Mouse (Mus musculus): ENCODE measurements around the gene Sec22a. TPM values are rescaled to one million over a fixed set of nuclear protein-coding genes. Genes with fewer than 3 reads are reported as not detected.

Gene Sec22a
- polyA plus RNA-seq, 1 experiment = 8.2 TPM

DNA sequence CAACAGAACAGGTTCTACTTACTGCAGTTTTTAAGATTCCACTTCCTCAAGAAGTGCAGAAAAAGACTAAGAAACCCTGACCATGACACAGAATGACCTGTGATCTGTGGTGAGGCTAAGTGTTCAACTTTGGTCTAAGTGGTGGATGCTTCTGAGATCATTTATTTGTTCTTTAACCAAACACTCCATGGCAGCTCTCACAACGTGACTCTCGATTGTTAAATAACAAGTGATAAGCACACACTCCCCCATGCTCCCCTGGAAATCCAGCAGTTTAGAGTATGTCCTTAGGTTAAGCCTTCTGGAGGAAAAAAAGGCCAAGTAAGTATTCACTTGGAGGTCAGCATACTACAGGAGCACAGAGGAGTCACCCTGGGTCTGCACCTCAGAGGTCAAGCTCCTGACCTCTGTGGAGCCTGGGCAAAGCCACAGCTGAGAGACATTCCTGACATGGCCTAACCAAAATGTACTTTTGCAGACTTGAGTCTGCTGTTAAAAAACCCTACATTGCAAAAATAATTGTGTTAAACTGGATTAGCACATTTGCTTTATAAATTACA is 53.1 kb downstream of the Sec22a start:
- H3K79me2 ChIP-seq (ENCODE audit: control insufficient read depth, insufficient read depth) = no peaks in the 10 kb centered on the region

GRCm38 (mm10) chr16:35309634-35310033 is 54.1 kb downstream of the Sec22a start:
- no peak overlapping the region for H3K4me3 ChIP-seq (ENCODE audit: insufficient read depth, poor library complexity, severe bottlenecking)
- TF ChIP-seq CTCF (IDR thresholded peaks at IDR 0.05; ENCODE audit: control insufficient read depth, insufficient read depth, insufficient read length) (no peak), MAX (IDR thresholded peaks at IDR 0.05) (no peak), FOSL1 (IDR thresholded peaks at IDR 0.05; ENCODE audit: insufficient read depth, low read length, poor library complexity, severe bottlenecking) (no peak), USF1 (IDR thresholded peaks at IDR 0.05; ENCODE audit: low read depth) (no peak), MYOG (IDR thresholded peaks at IDR 0.05; ENCODE audit: control insufficient read depth, extremely low read depth, insufficient read length) (no peak), MYOD1 (IDR thresholded peaks at IDR 0.05; ENCODE audit: control insufficient read depth, insufficient read length, low read depth) (no peak), CEBPB (IDR thresholded peaks at IDR 0.05; ENCODE audit: low read depth) (no peak)
- no peaks in the 10 kb centered on the region for H3K79me2 ChIP-seq (ENCODE audit: control insufficient read depth, insufficient read depth)
- H3ac ChIP-seq (ENCODE audit: control insufficient read depth, insufficient read length, low read depth) = no peak overlapping the region
- H3K27me3 ChIP-seq (ENCODE audit: control insufficient read depth, insufficient read depth, insufficient read length) = no peaks in the 10 kb centered on the region
- no peaks in the 10 kb centered on the region for H3K79me3 ChIP-seq (ENCODE audit: low read depth)
- no peaks in the 10 kb centered on the region for H3K36me3 ChIP-seq (ENCODE audit: control insufficient read depth, insufficient read depth)

More for the DNA sequence above, 53.1 kb downstream of the Sec22a start:
- Histone ChIP-seq H3K36me3 (ENCODE audit: control insufficient read depth, insufficient read depth) (no peaks in the 10 kb centered on the region), H3K4me3 (ENCODE audit: insufficient read depth, poor library complexity, severe bottlenecking) (no peak overlapping the region), H3K79me3 (ENCODE audit: low read depth) (no peaks in the 10 kb centered on the region), H3ac (ENCODE audit: control insufficient read depth, insufficient read length, low read depth) (no peak overlapping the region), H3K27me3 (ENCODE audit: control insufficient read depth, insufficient read depth, insufficient read length) (no peaks in the 10 kb centered on the region)
- TF ChIP-seq FOSL1 (IDR thresholded peaks at IDR 0.05; ENCODE audit: insufficient read depth, low read length, poor library complexity, severe bottlenecking) = no peak
- no peak for TF ChIP-seq CEBPB (IDR thresholded peaks at IDR 0.05; ENCODE audit: low read depth)
- TF ChIP-seq CTCF (IDR thresholded peaks at IDR 0.05; ENCODE audit: control insufficient read depth, insufficient read depth, insufficient read length) = no peak
- TF ChIP-seq MYOG (IDR thresholded peaks at IDR 0.05; ENCODE audit: control insufficient read depth, extremely low read depth, insufficient read length) = no peak
- TF ChIP-seq MAX (IDR thresholded peaks at IDR 0.05) = no peak
- TF ChIP-seq USF1 (IDR thresholded peaks at IDR 0.05; ENCODE audit: low read depth) = no peak
- no peak for TF ChIP-seq MYOD1 (IDR thresholded peaks at IDR 0.05; ENCODE audit: control insufficient read depth, insufficient read length, low read depth)

DNA sequence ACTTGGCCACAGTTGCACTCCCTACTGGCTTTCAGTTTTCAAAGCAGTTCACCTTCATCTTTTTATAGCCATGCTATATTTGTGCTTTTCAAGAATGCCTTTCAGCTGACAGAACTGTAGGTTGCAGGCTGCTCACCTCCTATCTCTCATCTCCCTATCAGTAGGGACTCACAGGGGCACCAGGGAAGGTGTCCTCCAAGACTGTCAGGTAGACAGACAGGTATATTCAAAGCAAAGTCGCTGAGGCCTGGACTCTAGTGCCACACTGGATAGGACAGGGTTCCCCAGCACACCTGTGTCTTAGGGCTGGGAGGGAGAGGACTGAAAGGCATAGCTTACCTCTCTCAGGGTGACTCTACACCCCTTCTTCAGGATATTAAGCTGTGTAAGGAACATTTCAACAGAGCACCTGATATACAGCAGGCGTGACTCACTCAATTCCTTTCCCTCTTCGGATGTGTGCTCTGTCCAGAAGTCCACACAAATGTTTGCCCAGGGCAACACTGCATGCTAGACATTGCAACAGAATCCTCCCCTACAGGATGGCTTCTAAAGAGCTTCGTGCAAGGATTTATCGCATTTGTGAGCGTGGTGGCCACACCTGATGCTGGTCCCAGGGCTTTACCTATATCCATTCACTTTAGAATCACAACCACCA is 55.1 kb downstream of the Sec22a start:
- TF ChIP-seq FOSL1 (IDR thresholded peaks at IDR 0.05; ENCODE audit: insufficient read depth, low read length, poor library complexity, severe bottlenecking) (no peak), MYOD1 (IDR thresholded peaks at IDR 0.05; ENCODE audit: control insufficient read depth, insufficient read length, low read depth) (no peak), MYOG (IDR thresholded peaks at IDR 0.05; ENCODE audit: control insufficient read depth, extremely low read depth, insufficient read length) (no peak), CTCF (IDR thresholded peaks at IDR 0.05; ENCODE audit: control insufficient read depth, insufficient read depth, insufficient read length) (no peak), MAX (IDR thresholded peaks at IDR 0.05) (no peak), USF1 (IDR thresholded peaks at IDR 0.05; ENCODE audit: low read depth) (no peak), CEBPB (IDR thresholded peaks at IDR 0.05; ENCODE audit: low read depth) (no peak)
- Histone ChIP-seq H3K79me3 (ENCODE audit: low read depth) (no peaks in the 10 kb centered on the region), H3K27me3 (ENCODE audit: control insufficient read depth, insufficient read depth, insufficient read length) (no peaks in the 10 kb centered on the region), H3K4me3 (ENCODE audit: insufficient read depth, poor library complexity, severe bottlenecking) (no peak overlapping the region), H3K36me3 (ENCODE audit: control insufficient read depth, insufficient read depth) (no peaks in the 10 kb centered on the region), H3ac (ENCODE audit: control insufficient read depth, insufficient read length, low read depth) (no peak overlapping the region), H3K79me2 (ENCODE audit: control insufficient read depth, insufficient read depth) (no peaks in the 10 kb centered on the region)

GRCm38 (mm10) chr16:35308016-35308415 is 55.7 kb downstream of the Sec22a start:
- Histone ChIP-seq H3K79me2 (ENCODE audit: control insufficient read depth, insufficient read depth) (no peaks in the 10 kb centered on the region), H3K4me3 (ENCODE audit: insufficient read depth, poor library complexity, severe bottlenecking) (no peak overlapping the region), H3K36me3 (ENCODE audit: control insufficient read depth, insufficient read depth) (no peaks in the 10 kb centered on the region), H3K27me3 (ENCODE audit: control insufficient read depth, insufficient read depth, insufficient read length) (no peaks in the 10 kb centered on the region), H3ac (ENCODE audit: control insufficient read depth, insufficient read length, low read depth) (no peak overlapping the region), H3K79me3 (ENCODE audit: low read depth) (no peaks in the 10 kb centered on the region)
- TF ChIP-seq MAX (IDR thresholded peaks at IDR 0.05) = no peak
- no peak for TF ChIP-seq USF1 (IDR thresholded peaks at IDR 0.05; ENCODE audit: low read depth)
- no peak for TF ChIP-seq CEBPB (IDR thresholded peaks at IDR 0.05; ENCODE audit: low read depth)
- no peak for TF ChIP-seq MYOG (IDR thresholded peaks at IDR 0.05; ENCODE audit: control insufficient read depth, extremely low read depth, insufficient read length)
- no peak for TF ChIP-seq MYOD1 (IDR thresholded peaks at IDR 0.05; ENCODE audit: control insufficient read depth, insufficient read length, low read depth)
- TF ChIP-seq FOSL1 (IDR thresholded peaks at IDR 0.05; ENCODE audit: insufficient read depth, low read length, poor library complexity, severe bottlenecking) = no peak
- TF ChIP-seq CTCF (IDR thresholded peaks at IDR 0.05; ENCODE audit: control insufficient read depth, insufficient read depth, insufficient read length) = no peak

GRCm38 (mm10) chr16:35307331-35307730 is 56.4 kb downstream of the Sec22a start:
- Histone ChIP-seq H3K79me3 (ENCODE audit: low read depth) (no peaks in the 10 kb centered on the region), H3K27me3 (ENCODE audit: control insufficient read depth, insufficient read depth, insufficient read length) (no peaks in the 10 kb centered on the region), H3K79me2 (ENCODE audit: control insufficient read depth, insufficient read depth) (no peaks in the 10 kb centered on the region), H3K36me3 (ENCODE audit: control insufficient read depth, insufficient read depth) (no peaks in the 10 kb centered on the region), H3ac (ENCODE audit: control insufficient read depth, insufficient read length, low read depth) (no peak overlapping the region), H3K4me3 (ENCODE audit: insufficient read depth, poor library complexity, severe bottlenecking) (no peak overlapping the region)
- TF ChIP-seq USF1 (IDR thresholded peaks at IDR 0.05; ENCODE audit: low read depth) = no peak
- no peak for TF ChIP-seq CTCF (IDR thresholded peaks at IDR 0.05; ENCODE audit: control insufficient read depth, insufficient read depth, insufficient read length)
- TF ChIP-seq CEBPB (IDR thresholded peaks at IDR 0.05; ENCODE audit: low read depth) = no peak
- no peak for TF ChIP-seq MAX (IDR thresholded peaks at IDR 0.05)
- TF ChIP-seq MYOD1 (IDR thresholded peaks at IDR 0.05; ENCODE audit: control insufficient read depth, insufficient read length, low read depth) = no peak

Data from C2C12 (cell line).